Mouse (Mus musculus): ENCODE measurements at regions not wholly inside any gene's neighbourhood (a gene's known extent, or its start where the extent isn't known, plus 50 kb on each side); places are given as distances from the start of the nearest gene placed in this dataset.

GRCm38 (mm10) chr12:106597636-106598035, 587.6 kb downstream of the Vrk1 start:
- CTCF ChIA-PET, result no interaction called here

GRCm38 (mm10) chr12:106607240-106607639, 597.2 kb downstream of the Vrk1 start:
- CTCF ChIA-PET, result no interaction called here

- CTCF ChIA-PET, result no interaction called here
These were observed 597.8 kb downstream of the Vrk1 start for GRCm38 (mm10) chr12:106607655-106608337.

- CTCF ChIA-PET, result no interaction called here
These were observed 608.7 kb downstream of the Vrk1 start for GRCm38 (mm10) chr12:106618684-106619083.

- CTCF ChIA-PET, result no interaction called here
These were observed 616.8 kb downstream of the Vrk1 start for GRCm38 (mm10) chr12:106626786-106627185.

- CTCF ChIA-PET, result no interaction called here
These were observed 622.5 kb downstream of the Vrk1 start for GRCm38 (mm10) chr12:106632566-106632965.

GRCm38 (mm10) chr12:106633096-106633495, 623.1 kb downstream of the Vrk1 start:
- CTCF ChIA-PET, result no interaction called here

- CTCF ChIA-PET, result no interaction called here
These were observed 648.3 kb downstream of the Vrk1 start for GRCm38 (mm10) chr12:106658317-106658716.

- CTCF ChIA-PET, result no interaction called here
These were observed 663.3 kb downstream of the Vrk1 start for GRCm38 (mm10) chr12:106673232-106673766.

GRCm38 (mm10) chr12:106674741-106675140, 664.7 kb downstream of the Vrk1 start:
- CTCF ChIA-PET, result no interaction called here

- CTCF ChIA-PET, result no interaction called here
These were observed 666.1 kb downstream of the Vrk1 start for GRCm38 (mm10) chr12:106676136-106676535.

- CTCF ChIA-PET, result no interaction called here
These were observed 666.5 kb downstream of the Vrk1 start for GRCm38 (mm10) chr12:106676566-106676965.

GRCm38 (mm10) chr12:106685986-106686385, 676.0 kb downstream of the Vrk1 start:
- CTCF ChIA-PET, result no interaction called here

- CTCF ChIA-PET, result no interaction called here
These were observed 677.7 kb downstream of the Vrk1 start for GRCm38 (mm10) chr12:106687751-106688150.

GRCm38 (mm10) chr12:106688156-106688740, 678.2 kb downstream of the Vrk1 start:
- CTCF ChIA-PET, result no interaction called here

- CTCF ChIA-PET, result no interaction called here
These were observed 692.9 kb downstream of the Vrk1 start for GRCm38 (mm10) chr12:106702958-106703357.

GRCm38 (mm10) chr12:106721271-106722009, 711.4 kb downstream of the Vrk1 start:
- CTCF ChIA-PET, result no interaction called here

GRCm38 (mm10) chr12:106722010-106722362, 712.0 kb downstream of the Vrk1 start:
- CTCF ChIA-PET, result no interaction called here

GRCm38 (mm10) chr12:106722761-106723160, 712.7 kb downstream of the Vrk1 start:
- CTCF ChIA-PET, result no interaction called here

- CTCF ChIA-PET, result no interaction called here
These were observed 716.9 kb downstream of the Vrk1 start for GRCm38 (mm10) chr12:106726920-106727319.

- CTCF ChIA-PET, result no interaction called here
These were observed 717.5 kb downstream of the Vrk1 start for GRCm38 (mm10) chr12:106727486-106727885.

GRCm38 (mm10) chr12:106729686-106730085, 719.7 kb downstream of the Vrk1 start:
- CTCF ChIA-PET, result no interaction called here
